Mouse (Mus musculus) midbrain, embryonic 14.5 days (tissue): ENCODE results near the gene Bbs4. TPM values are rescaled to one million over a fixed set of nuclear protein-coding genes. Genes with fewer than 3 reads are reported as not detected.

Source experiments
- ATAC-seq: fragments of 200-750 bp; cut with Nextera tagmentation; 2 replicates; pipeline ENCODE4 v1.8.0; 2017; ENCODE audit warnings: moderate number of reproducible peaks, moderate library complexity; ENCODE audit not compliant: low FRiP score, low TSS enrichment
- DNase-seq: peaks from one replicate; pipeline ENCODE4 v3.0.0-alpha.2; 2015
- H3K27ac ChIP-seq: fragments of 300-500 bp; sonication (generic); replicated peaks from 2 replicates; pipeline ENCODE4 v1.5.1; 2014; ENCODE audit warnings: mild to moderate bottlenecking, low read depth, low read length, moderate library complexity
- H3K27me3 ChIP-seq: fragments of 300-500 bp; sonication (generic); 2 replicates; pipeline ENCODE4 v1.6.1; 2014; ENCODE audit warnings: low read length, control low read depth, mixed read lengths; ENCODE audit not compliant: control insufficient read depth, insufficient read depth
- H3K36me3 ChIP-seq: fragments of 300-500 bp; sonication (generic); 2 replicates; pipeline ENCODE4 v1.6.1; 2014; ENCODE audit warnings: low read length, control low read depth; ENCODE audit not compliant: control insufficient read depth, insufficient read depth
- H3K4me1 ChIP-seq: fragments of 300-500 bp; sonication (generic); 2 replicates; pipeline ENCODE4 v1.6.1; 2014; ENCODE audit warnings: mild to moderate bottlenecking, antibody characterized with exemption, low read length, control low read depth; ENCODE audit not compliant: control insufficient read depth, insufficient read depth
- H3K4me2 ChIP-seq: fragments of 300-500 bp; sonication (generic); 2 replicates; pipeline ENCODE4 v1.6.1; 2014; ENCODE audit warnings: mild to moderate bottlenecking, low read length, moderate library complexity
- H3K4me3 ChIP-seq: fragments of 300-500 bp; sonication (generic); replicated peaks from 2 replicates; pipeline ENCODE4 v1.5.1; 2014; ENCODE audit warnings: low read depth, low read length
- H3K9ac ChIP-seq: fragments of 300-500 bp; sonication (generic); replicated peaks from 2 replicates; pipeline ENCODE4 v1.6.1; 2014; ENCODE audit warnings: mild to moderate bottlenecking, low read length, moderate library complexity
- H3K9me3 ChIP-seq: fragments of 300-500 bp; sonication (generic); 2 replicates; pipeline ENCODE4 v1.6.1; 2016; ENCODE audit warnings: low read length, control low read depth, mixed read lengths; ENCODE audit not compliant: control insufficient read depth
- WGBS: fragments of 180-500 bp; shearing (Covaris S2); extraction: QIAGEN DNeasy Blood & Tissue Kit; methylation state at CpG from one replicate; pipeline ENCODE4 v1.1.7; 2014; 5-methylcytosine and 5-hydroxymethylcytosine counted together
- polyA plus RNA-seq: library from polyadenylated mRNA; unstranded; fragments of >200 nt; fragmentation: Nextera tagmentation; extraction: Ambion mirVana; gene quantifications from 2 replicates; pipeline ENCODE4 v1.2.1, GENCODE M21; 2014

Bbs4 gene
- polyA plus RNA-seq, 1 experiment from 2014 or later: 53.2 TPM

- WGBS: 79% methylated on average over 6 of the region's 6 CpGs
- DNase-seq (no peak), ATAC-seq (no peak)
- no peak overlapping the region for H3K4me2 ChIP-seq
- H3K27me3 ChIP-seq: no peaks in the 10 kb centered on the region
- no peak overlapping the region for H3K4me3 ChIP-seq
- no peak overlapping the region for H3K27ac ChIP-seq
- H3K9me3 ChIP-seq: no peaks in the 10 kb centered on the region
- H3K4me1 ChIP-seq: peaks cover 15% of the 10 kb centered on the region
- no peak overlapping the region for H3K9ac ChIP-seq
- H3K36me3 ChIP-seq: no peaks in the 10 kb centered on the region
Measured at GRCm38 (mm10) chr9:59289529-59290115, 63.7 kb downstream of the Bbs4 start.

- H3K27me3 ChIP-seq: no peaks in the 10 kb centered on the region
- ATAC-seq (no peak), DNase-seq (no peak)
- H3K27ac ChIP-seq: no peak overlapping the region
- no peak overlapping the region for H3K4me2 ChIP-seq
- WGBS: 75% methylated on average over 3 of the region's 3 CpGs
- H3K4me1 ChIP-seq: peaks cover 15% of the 10 kb centered on the region
- no peak overlapping the region for H3K4me3 ChIP-seq
- no peak overlapping the region for H3K9ac ChIP-seq
- no peaks in the 10 kb centered on the region for H3K9me3 ChIP-seq
- H3K36me3 ChIP-seq: no peaks in the 10 kb centered on the region
Measured at GRCm38 (mm10) chr9:59288685-59289410, 64.5 kb downstream of the Bbs4 start.

DNA sequence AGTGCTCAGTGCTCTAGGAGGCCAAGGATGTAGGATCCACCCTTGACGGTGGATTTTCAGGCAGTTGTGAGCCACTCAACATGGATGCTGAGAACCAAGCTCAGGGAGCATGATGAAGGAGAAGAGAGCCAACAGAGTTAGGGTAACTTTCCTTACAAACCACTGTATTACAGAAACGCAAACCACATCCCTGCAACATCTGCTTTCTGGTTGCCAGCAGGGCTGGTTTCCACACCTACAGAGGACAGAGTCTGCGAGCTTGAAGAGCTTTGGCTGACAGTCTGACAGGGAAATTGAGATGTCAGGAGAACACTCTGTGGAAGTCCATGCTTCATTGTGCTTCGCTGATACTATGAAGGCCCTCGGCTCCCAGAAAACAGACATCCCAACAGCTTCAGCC, 65.2 kb downstream of the Bbs4 start:
- Histone ChIP-seq H3K9ac (no peak overlapping the region), H3K27me3 (no peaks in the 10 kb centered on the region), H3K9me3 (no peaks in the 10 kb centered on the region), H3K27ac (no peak overlapping the region), H3K4me3 (no peak overlapping the region), H3K36me3 (no peaks in the 10 kb centered on the region), H3K4me1 (peaks cover 15% of the 10 kb centered on the region), H3K4me2 (no peak overlapping the region)
- DNase-seq (no peak), ATAC-seq (no peak)
- 68% methylated on average over 5 of the region's 5 CpGs for WGBS

GRCm38 (mm10) chr9:59285614-59286013, 67.7 kb downstream of the Bbs4 start:
- Histone ChIP-seq H3K9me3 (no peaks in the 10 kb centered on the region), H3K27me3 (no peaks in the 10 kb centered on the region), H3K36me3 (no peaks in the 10 kb centered on the region), H3K4me3 (no peak overlapping the region), H3K9ac (no peak overlapping the region), H3K4me1 (0 out of 2 replicates have a peak, but pooled peaks cover 6% of the 10 kb centered on the region), H3K27ac (no peak overlapping the region), H3K4me2 (no peak overlapping the region)
- ATAC-seq: no peak
- WGBS: 74% methylated on average over 6 of the region's 6 CpGs
- DNase-seq: no peak

DNA sequence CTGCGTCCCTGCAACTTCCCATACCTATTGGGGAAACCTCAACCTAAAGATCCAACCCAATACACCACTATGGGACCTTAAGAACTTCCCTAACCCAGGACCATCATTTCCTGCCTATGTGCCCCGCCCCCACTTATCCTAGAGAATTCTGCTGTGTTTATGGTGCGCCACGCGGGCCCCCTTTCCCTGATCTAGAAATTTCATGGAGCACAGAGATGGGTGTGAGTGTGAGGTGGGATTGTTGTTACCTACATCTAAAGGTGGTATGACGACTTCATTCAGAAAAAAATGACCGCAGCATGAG, 70.7 kb downstream of the Bbs4 start:
- no peak overlapping the region for H3K9ac ChIP-seq
- WGBS: 62% methylated on average over 7 of the region's 7 CpGs
- H3K27ac ChIP-seq: no peak overlapping the region
- no peaks in the 10 kb centered on the region for H3K4me1 ChIP-seq
- no peaks in the 10 kb centered on the region for H3K9me3 ChIP-seq
- no peaks in the 10 kb centered on the region for H3K36me3 ChIP-seq
- H3K4me3 ChIP-seq: no peak overlapping the region
- DNase-seq (no peak), ATAC-seq (no peak)
- H3K27me3 ChIP-seq: no peaks in the 10 kb centered on the region
- H3K4me2 ChIP-seq: peak overlapping the region; percentile 6; the same call in 1 of the 2 replicates

DNA sequence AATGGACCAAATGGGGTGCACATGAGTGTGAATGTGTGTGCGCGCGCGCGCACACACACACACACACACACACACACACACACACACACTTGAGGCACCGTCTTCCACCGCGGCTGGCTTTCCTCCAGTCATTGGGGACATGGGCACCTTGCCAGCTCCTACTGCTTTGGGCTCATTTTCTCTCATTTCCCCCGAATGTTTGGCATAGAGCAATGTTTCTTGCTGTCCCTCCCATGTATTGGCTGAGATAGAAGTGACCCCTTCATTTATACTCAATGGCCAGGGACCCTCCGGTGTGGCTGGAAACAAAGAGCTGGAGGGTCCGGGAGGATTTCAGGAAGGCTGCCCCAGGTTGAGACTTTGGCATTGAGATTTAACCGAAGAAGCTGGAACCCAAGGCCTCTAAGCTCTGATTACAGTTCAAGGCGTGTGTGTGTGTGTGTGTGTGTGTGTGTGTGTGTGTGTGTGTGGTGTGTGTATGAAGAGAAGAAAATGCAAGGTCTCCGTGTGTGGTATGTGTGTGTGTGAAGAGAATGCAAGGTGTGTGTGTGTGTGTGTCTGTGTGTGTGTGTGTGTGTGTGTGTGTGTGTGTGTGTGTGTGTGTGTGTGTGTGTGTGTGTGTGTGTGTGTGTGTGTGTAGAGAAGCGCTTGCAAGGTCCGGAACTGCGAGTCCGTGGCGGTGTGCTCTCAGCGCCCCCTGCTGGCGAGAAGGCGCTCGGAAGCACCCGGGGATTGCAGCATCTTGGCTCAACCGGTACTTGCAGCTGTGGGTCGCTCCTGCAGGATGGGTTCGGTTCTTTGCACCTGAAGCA, 71.2 kb downstream of the Bbs4 start:
- Histone ChIP-seq H3K9ac (no peak overlapping the region), H3K27ac (no peak overlapping the region)

DNA sequence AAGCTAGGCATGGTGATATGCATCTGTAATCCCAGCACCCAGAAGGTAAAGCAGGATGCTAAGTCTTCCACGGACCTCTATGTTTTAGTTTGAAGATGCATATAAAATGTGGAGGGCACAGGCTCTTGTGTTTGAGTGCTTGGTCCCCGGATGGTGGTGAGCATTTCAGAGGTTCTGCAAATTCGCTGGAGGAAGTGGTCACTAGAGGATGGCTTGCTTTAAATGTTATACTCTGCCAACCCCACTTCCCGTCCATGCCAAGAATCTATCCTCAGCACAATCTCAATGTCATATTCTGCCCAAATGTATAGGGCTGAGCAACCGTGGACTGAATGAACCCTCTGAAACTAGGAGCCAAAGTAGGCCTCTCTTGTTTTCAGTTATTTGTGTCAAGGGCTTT, 72.4 kb downstream of the Bbs4 start:
- Histone ChIP-seq H3K36me3 (no peaks in the 10 kb centered on the region), H3K4me2 (no peak overlapping the region), H3K4me3 (no peak overlapping the region), H3K9me3 (no peaks in the 10 kb centered on the region), H3K27ac (no peak overlapping the region), H3K4me1 (no peaks in the 10 kb centered on the region), H3K27me3 (no peaks in the 10 kb centered on the region), H3K9ac (no peak overlapping the region)
- 89% methylated on average over 5 of the region's 5 CpGs for WGBS
- no peak for ATAC-seq
- no peak for DNase-seq

More for the DNA sequence above, 71.2 kb downstream of the Bbs4 start:
- DNase-seq: peak; percentile 89
- Histone ChIP-seq H3K27me3 (no peaks in the 10 kb centered on the region), H3K4me3 (no peak overlapping the region), H3K4me2 (peak overlapping the region; percentile 6; the same call in 1 of the 2 replicates), H3K36me3 (no peaks in the 10 kb centered on the region), H3K9me3 (no peaks in the 10 kb centered on the region), H3K4me1 (no peaks in the 10 kb centered on the region)
- 42% methylated on average over 25 of the region's 27 CpGs for WGBS
- ATAC-seq: no peak

DNA sequence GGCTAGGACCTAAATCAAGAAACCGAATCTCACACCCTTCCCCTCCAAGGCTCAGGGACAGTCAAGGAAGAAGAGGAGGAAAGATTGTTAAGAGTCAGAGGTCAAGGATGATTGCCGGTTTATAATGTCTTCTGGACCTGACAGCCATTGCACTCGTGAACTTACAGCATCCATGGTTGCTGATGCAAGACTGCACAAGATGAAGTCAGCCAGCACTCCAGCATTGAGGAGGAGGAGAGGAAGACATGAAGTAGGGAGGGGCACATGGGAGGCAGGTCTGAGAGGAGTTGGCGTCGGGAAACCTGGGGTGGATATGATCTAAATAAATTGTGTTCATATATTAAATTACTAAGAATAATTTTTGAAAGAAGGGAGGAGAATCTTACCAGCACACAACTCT, 74.6 kb downstream of the Bbs4 start:
- WGBS: 83% methylated on average over 5 of the region's 5 CpGs
- ATAC-seq (no peak), DNase-seq (no peak)
- no peaks in the 10 kb centered on the region for H3K9me3 ChIP-seq
- no peak overlapping the region for H3K4me2 ChIP-seq
- no peaks in the 10 kb centered on the region for H3K36me3 ChIP-seq
- H3K9ac ChIP-seq: no peak overlapping the region
- no peaks in the 10 kb centered on the region for H3K4me1 ChIP-seq
- H3K27me3 ChIP-seq: no peaks in the 10 kb centered on the region
- H3K27ac ChIP-seq: no peak overlapping the region
- no peak overlapping the region for H3K4me3 ChIP-seq
